Mouse (Mus musculus) hindbrain, embryonic 13.5 days (tissue): ENCODE measurements around the gene Scgb2b2. TPM values are rescaled to one million over a fixed set of nuclear protein-coding genes. Genes with fewer than 3 reads are reported as not detected.

Source experiments
- ATAC-seq: fragments of 200-750 bp; cut with Nextera tagmentation; 2 replicates; pipeline ENCODE4 v1.8.0; 2017; ENCODE audit warnings: moderate TSS enrichment; ENCODE audit not compliant: low FRiP score
- H3K27ac ChIP-seq: fragments of 300-500 bp; sonication (generic); 2 replicates; pipeline ENCODE4 v1.5.1; 2015; ENCODE audit warnings: inconsistent platforms, mild to moderate bottlenecking, moderate library complexity
- H3K27me3 ChIP-seq: fragments of 300-500 bp; sonication (generic); 2 replicates; pipeline ENCODE4 v1.6.1; 2015; ENCODE audit warnings: mild to moderate bottlenecking, inconsistent platforms
- H3K36me3 ChIP-seq: fragments of 300-500 bp; sonication (generic); 2 replicates; pipeline ENCODE4 v1.6.1; 2015; ENCODE audit warnings: mild to moderate bottlenecking, inconsistent platforms
- H3K4me1 ChIP-seq: fragments of 300-500 bp; sonication (generic); replicated peaks from 2 replicates; pipeline ENCODE4 v1.6.1; 2015; ENCODE audit warnings: inconsistent platforms
- H3K4me2 ChIP-seq: fragments of 300-500 bp; sonication (generic); 2 replicates; pipeline ENCODE4 v1.6.1; 2015; ENCODE audit warnings: inconsistent platforms, mild to moderate bottlenecking, moderate library complexity
- H3K4me3 ChIP-seq: fragments of 300-500 bp; sonication (generic); 2 replicates; pipeline ENCODE4 v1.5.1; 2015; ENCODE audit warnings: mild to moderate bottlenecking, inconsistent platforms
- H3K9ac ChIP-seq: fragments of 300-500 bp; sonication (generic); 2 replicates; pipeline ENCODE4 v1.6.1; 2015; ENCODE audit warnings: mild to moderate bottlenecking, inconsistent platforms
- H3K9me3 ChIP-seq: fragments of 300-500 bp; sonication (generic); 2 replicates; pipeline ENCODE4 v1.6.1; 2016; ENCODE audit warnings: inconsistent platforms
- WGBS: fragments of 180-500 bp; shearing (Covaris S2); methylation state at CpG from one replicate; pipeline ENCODE4 v1.1.7; 2015; 5-methylcytosine and 5-hydroxymethylcytosine counted together
- polyA plus RNA-seq: library from polyadenylated mRNA; unstranded; fragments of >200 nt; fragmentation: Nextera tagmentation; extraction: Ambion mirVana; gene quantifications from 2 replicates; pipeline ENCODE4 v1.2.1, GENCODE M21; 2015

Gene Scgb2b2
- not detected in 2 replicates for polyA plus RNA-seq

DNA sequence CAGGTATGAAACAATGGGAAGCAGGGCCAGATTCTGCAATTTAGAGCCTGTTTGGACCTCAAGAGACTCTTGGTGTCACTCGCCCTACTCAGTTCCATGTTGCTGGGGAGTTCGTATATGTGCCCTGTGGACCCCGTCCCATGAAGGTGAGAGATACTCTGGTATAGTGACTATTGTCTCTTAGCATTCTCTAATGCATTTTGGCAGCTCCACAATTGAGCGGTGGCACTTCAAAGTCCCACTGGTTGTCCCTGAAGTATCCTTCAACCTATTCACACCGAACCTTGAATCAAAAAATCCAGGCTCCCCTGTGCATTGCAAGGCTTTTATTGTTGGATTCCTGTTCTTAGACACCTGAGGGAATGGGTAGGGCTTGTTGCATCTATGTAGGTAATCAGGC lies at the start of gene Scgb2b2:
TSS of gene Scgb2b2 (plus strand) at position 301 of the 400 bp plus-strand sequence.
- Histone ChIP-seq H3K27ac (no peak within 1 kb of the TSS), H3K27me3 (no peaks in the 10 kb centered on the region), H3K4me1 (no peaks in the 10 kb centered on the region), H3K9ac (no peak within 1 kb of the TSS), H3K36me3 (no peaks in the 10 kb centered on the region), H3K9me3 (peaks cover 27% of the 10 kb centered on the region), H3K4me2 (no peak within 1 kb of the TSS), H3K4me3 (no peak within 1 kb of the TSS)
- WGBS, result 82% methylated on average over 5 of the region's 5 CpGs
- ATAC-seq, result no peak

DNA sequence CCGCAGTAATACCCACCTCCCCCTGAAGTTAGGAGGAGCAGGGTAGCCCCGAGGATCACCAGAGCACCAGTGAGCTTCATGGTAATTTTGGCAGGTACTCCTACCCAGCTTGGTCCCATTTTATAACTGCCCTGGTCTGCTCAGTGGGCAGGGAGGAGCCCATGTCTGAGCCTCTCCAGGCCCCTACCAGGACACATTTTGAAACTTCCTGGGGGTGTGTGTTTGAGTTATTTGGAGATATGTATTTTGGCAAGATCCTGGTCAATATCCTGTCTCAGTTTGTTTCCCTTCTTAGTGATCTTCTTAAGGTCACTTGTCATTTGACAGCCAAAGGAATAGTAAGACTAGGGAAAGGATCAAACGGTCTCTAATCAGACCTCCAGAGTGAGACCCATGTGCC lies 1.4 kb downstream of the Scgb2b2 start, which contains the start of gene Scgb1b2:
TSS of gene Scgb1b2 (minus strand) at position 101 of the 400 bp plus-strand sequence.
- Histone ChIP-seq H3K4me1 (no peaks in the 10 kb centered on the region), H3K27me3 (no peaks in the 10 kb centered on the region), H3K27ac (no peak within 1 kb of the TSS), H3K9ac (no peak within 1 kb of the TSS), H3K9me3 (peaks cover 21% of the 10 kb centered on the region), H3K36me3 (no peaks in the 10 kb centered on the region), H3K4me3 (no peak within 1 kb of the TSS), H3K4me2 (no peak within 1 kb of the TSS)
- ATAC-seq, result no peak
- WGBS, result 85% methylated on average over 3 of the region's 3 CpGs

Other genes with a start within 250 kb of the Scgb2b2 start
- gene Fxyd5, start 248.0 kb upstream of the Scgb2b2 start, polyA plus RNA-seq, result 13.0 and 20.0 TPM in 2 replicates
- gene Fxyd7, start 239.0 kb upstream of the Scgb2b2 start, polyA plus RNA-seq, result 108 and 116 TPM in 2 replicates
- gene Fxyd1, start 233.3 kb upstream of the Scgb2b2 start, polyA plus RNA-seq, result 27.3 and 30.6 TPM in 2 replicates
- gene Lgi4, start 231.2 kb upstream of the Scgb2b2 start, polyA plus RNA-seq, result 1.1 and 1.6 TPM in 2 replicates
- gene Fxyd3, start 213.8 kb upstream of the Scgb2b2 start, polyA plus RNA-seq, result 0.79 and 1.3 TPM in 2 replicates
- gene Hpn, start 175.2 kb upstream of the Scgb2b2 start, polyA plus RNA-seq, result 0.65 and 0.78 TPM in 2 replicates
- 4.7 and 5.2 TPM in 2 replicates for gene Scn1b, start 163.5 kb upstream of the Scgb2b2 start, polyA plus RNA-seq
- gene Gramd1a, start 134.6 kb upstream of the Scgb2b2 start, polyA plus RNA-seq, result 227 and 231 TPM in 2 replicates
- not detected in 2 replicates for gene Scgb1b2, start 1.3 kb downstream of the Scgb2b2 start, polyA plus RNA-seq
- gene Scgb2b3, start 71.6 kb downstream of the Scgb2b2 start, polyA plus RNA-seq, result not detected in 2 replicates
- gene Scgb1b3, start 85.1 kb downstream of the Scgb2b2 start, polyA plus RNA-seq, result not detected in 2 replicates